Mouse (Mus musculus) heart, embryonic 16.5 days (tissue): ENCODE data around the gene Pde3a. TPM values are rescaled to one million over a fixed set of nuclear protein-coding genes. Genes with fewer than 3 reads are reported as not detected.
A peak's percentile ranks its signal among the peaks of the same experiment; 100 is the strongest.

Experiments
- ATAC-seq: fragments of 200-750 bp; cut with Nextera tagmentation; replicated peaks from 2 replicates; pipeline ENCODE4 v1.8.0; 2017; ENCODE audit warnings: moderate number of reproducible peaks; ENCODE audit not compliant: insufficient read depth, low FRiP score; ENCODE audit errors: extremely low read depth
- H3K27ac ChIP-seq: fragments of 300-500 bp; sonication (generic); 2 replicates; pipeline ENCODE4 v1.5.1; 2014; ENCODE audit warnings: mild to moderate bottlenecking, low read length, control low read depth, moderate library complexity
- H3K27me3 ChIP-seq: fragments of 300-500 bp; sonication (generic); 2 replicates; pipeline ENCODE4 v1.6.1; 2014; ENCODE audit warnings: low read length, mixed read lengths; ENCODE audit not compliant: control insufficient read depth, insufficient read depth
- H3K36me3 ChIP-seq: fragments of 300-500 bp; sonication (generic); 2 replicates; pipeline ENCODE4 v1.6.1; 2014; ENCODE audit not compliant: control insufficient read depth, insufficient read depth
- H3K4me1 ChIP-seq: fragments of 300-500 bp; sonication (generic); 2 replicates; pipeline ENCODE4 v1.6.1; 2014; ENCODE audit warnings: low read length, mixed read lengths; ENCODE audit not compliant: control insufficient read depth, insufficient read depth
- H3K4me2 ChIP-seq: fragments of 300-500 bp; sonication (generic); 2 replicates; pipeline ENCODE4 v1.6.1; 2014; ENCODE audit warnings: low read depth, mild to moderate bottlenecking, control low read depth, low read length
- H3K4me3 ChIP-seq: fragments of 300-500 bp; sonication (generic); 2 replicates; pipeline ENCODE4 v1.5.1; 2014; ENCODE audit warnings: mild to moderate bottlenecking, control low read depth, low read length
- H3K9ac ChIP-seq: fragments of 300-500 bp; sonication (generic); 2 replicates; pipeline ENCODE4 v1.6.1; 2014; ENCODE audit warnings: low read length, control low read depth
- H3K9me3 ChIP-seq: fragments of 300-500 bp; sonication (generic); replicated peaks from 2 replicates; pipeline ENCODE4 v1.6.1; 2016; ENCODE audit warnings: low read length; ENCODE audit not compliant: control insufficient read depth
- WGBS: fragments of 180-500 bp; shearing (Covaris S2); extraction: QIAGEN DNeasy Blood & Tissue Kit; methylation state at CpG from one replicate; pipeline ENCODE4 v1.1.7; 2014; 5-methylcytosine and 5-hydroxymethylcytosine counted together
- polyA plus RNA-seq: library from polyadenylated mRNA; unstranded; fragments of >200 nt; fragmentation: Nextera tagmentation; extraction: Ambion mirVana; gene quantifications from 2 replicates; pipeline ENCODE4 v1.2.1, GENCODE M21; 2015

The Pde3a gene
- polyA plus RNA-seq, 1 experiment from 2014 or later, result 10.0 TPM

DNA sequence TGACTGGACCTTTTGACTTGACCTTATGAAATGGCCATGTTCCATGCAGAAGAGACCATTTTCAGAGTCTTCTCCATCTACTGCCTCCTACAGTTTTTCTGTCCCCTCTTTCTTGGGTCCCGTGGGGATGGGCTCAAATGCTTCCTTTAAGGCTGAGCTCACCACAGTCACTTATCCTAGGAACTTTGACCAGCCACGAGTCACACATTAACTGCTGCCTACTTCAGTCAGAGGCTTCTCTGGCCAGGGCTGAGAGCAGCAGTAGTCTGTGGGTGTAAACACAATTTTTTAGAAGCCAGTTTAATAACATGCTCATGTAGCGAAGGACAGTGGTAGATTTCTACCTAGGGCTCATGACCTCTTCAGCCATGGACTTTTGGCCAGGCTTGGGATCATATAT lies 79.0 kb downstream of the Pde3a start:
- ATAC-seq, result no peak
- Histone ChIP-seq H3K36me3 (no peaks in the 10 kb centered on the region), H3K4me2 (no peak overlapping the region), H3K9ac (no peak overlapping the region), H3K4me1 (peaks cover 11% of the 10 kb centered on the region), H3K27ac (0 out of 2 replicates have a peak overlapping the region, but pooled peaks have one; percentile 7), H3K4me3 (no peak overlapping the region), H3K9me3 (no peaks in the 10 kb centered on the region), H3K27me3 (no peaks in the 10 kb centered on the region)
- WGBS, result 75% methylated on average over 3 of the region's 3 CpGs

DNA sequence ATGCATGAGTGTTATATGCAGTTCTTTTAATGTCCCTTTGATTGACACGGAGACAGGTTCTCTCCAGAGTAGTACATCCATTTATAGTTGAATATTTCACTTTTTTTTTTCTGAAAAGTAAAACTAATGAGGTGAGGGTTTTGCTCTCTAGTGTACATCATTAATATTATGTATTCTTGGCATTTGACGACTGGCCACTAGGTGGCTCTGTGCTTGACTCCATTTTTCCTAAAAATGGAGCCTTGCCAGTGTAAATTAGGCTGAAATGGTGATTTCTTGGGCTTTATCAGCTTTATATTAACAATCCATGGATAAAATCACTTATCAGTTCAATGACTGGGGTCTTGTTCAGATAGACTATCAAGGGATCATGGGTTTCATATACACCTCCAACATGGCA lies 82.4 kb downstream of the Pde3a start:
- Histone ChIP-seq H3K4me2 (no peak overlapping the region), H3K4me1 (peaks cover 19% of the 10 kb centered on the region), H3K36me3 (no peaks in the 10 kb centered on the region), H3K9me3 (no peaks in the 10 kb centered on the region), H3K9ac (no peak overlapping the region), H3K27ac (no peak overlapping the region), H3K4me3 (no peak overlapping the region), H3K27me3 (no peaks in the 10 kb centered on the region)
- 51% methylated on average over 2 of the region's 2 CpGs for WGBS
- no peak for ATAC-seq

DNA sequence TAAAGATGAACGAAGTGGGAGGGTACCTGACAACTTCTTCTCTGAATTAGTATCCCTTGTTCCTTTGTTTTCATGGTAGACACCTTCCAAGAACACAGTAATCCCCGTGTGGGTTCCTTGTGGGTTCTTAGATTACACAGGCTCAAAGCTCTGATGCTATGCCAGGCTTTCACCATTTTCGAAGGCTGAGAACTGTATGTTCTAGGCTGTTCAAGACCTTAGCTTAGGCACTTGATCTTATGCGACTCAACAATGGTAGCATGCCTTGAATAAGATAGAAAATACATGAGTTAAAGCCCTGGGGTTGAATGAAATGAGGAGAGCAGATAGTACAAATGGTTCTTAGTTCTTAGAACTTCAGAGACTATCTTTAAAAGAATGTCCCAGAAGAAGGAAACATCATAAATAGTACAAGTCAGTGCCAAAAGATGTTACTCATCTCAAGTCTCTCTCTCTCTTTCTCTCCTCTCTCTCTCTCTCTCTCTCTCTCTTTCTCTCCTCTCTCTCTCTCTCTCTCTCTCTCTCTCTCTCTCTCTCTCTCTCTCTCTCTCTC lies 83.6 kb downstream of the Pde3a start:
- no peak overlapping the region for H3K9ac ChIP-seq
- 87% methylated on average over 4 of the region's 4 CpGs for WGBS
- peaks cover 25% of the 10 kb centered on the region for H3K4me1 ChIP-seq
- no peaks in the 10 kb centered on the region for H3K9me3 ChIP-seq
- peak overlapping the region; percentile 79 for H3K27ac ChIP-seq
- H3K4me2 ChIP-seq, result no peak overlapping the region
- no peaks in the 10 kb centered on the region for H3K27me3 ChIP-seq
- no peaks in the 10 kb centered on the region for H3K36me3 ChIP-seq
- no peak for ATAC-seq
- no peak overlapping the region for H3K4me3 ChIP-seq

DNA sequence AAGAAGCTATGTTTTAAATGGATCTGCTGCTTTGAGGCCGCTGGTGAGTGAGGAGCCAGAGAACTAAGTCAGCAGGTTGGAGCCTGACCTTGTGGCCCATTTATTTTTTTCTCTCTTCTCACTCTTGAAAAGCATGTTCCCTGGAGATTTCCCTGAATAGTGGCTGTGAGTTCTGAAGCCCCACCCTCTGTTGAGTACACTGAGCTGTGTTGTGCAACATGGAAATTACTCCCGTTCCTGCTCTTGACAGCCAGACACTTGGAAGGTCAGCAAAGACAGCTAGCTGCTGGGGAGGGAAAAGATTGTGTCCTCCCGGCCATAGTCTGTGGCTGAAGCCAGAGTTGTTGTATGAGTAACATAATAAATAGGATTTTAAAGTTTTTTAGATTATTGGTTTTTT lies 84.2 kb downstream of the Pde3a start:
- H3K9ac ChIP-seq, result no peak overlapping the region
- H3K4me1 ChIP-seq, result peaks cover 30% of the 10 kb centered on the region
- no peaks in the 10 kb centered on the region for H3K36me3 ChIP-seq
- no peak overlapping the region for H3K4me2 ChIP-seq
- no peaks in the 10 kb centered on the region for H3K27me3 ChIP-seq
- H3K9me3 ChIP-seq, result no peaks in the 10 kb centered on the region
- peak; percentile 90 for ATAC-seq
- 13% methylated on average over 3 of the region's 3 CpGs for WGBS
- peak overlapping the region; percentile 79 for H3K27ac ChIP-seq
- no peak overlapping the region for H3K4me3 ChIP-seq

DNA sequence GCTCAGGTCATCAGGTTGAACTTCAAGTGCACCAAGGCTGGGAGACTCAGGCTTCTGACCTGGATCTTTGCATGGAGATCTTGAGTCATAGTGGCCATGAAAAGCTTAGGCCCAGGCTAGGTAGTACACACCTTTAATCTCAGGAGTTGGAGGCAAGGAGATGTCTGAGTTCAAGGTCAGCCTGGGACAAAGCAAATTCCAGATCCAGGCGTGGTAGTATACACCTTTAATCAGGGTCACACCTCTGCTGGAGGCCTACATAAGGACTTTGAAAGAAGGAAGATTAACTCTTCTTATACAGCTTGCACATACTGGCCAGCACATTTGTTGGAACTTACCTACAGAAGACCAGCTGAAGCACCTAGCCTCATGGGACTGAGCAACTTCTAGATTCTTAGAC lies 86.8 kb downstream of the Pde3a start:
- Histone ChIP-seq H3K36me3 (no peaks in the 10 kb centered on the region), H3K4me1 (peaks cover 24% of the 10 kb centered on the region), H3K4me3 (no peak overlapping the region), H3K9me3 (no peaks in the 10 kb centered on the region), H3K4me2 (no peak overlapping the region), H3K9ac (no peak overlapping the region), H3K27me3 (no peaks in the 10 kb centered on the region), H3K27ac (peak overlapping the region; percentile 83)
- ATAC-seq, result no peak
- 42% methylated on average over 1 of the region's 1 CpGs for WGBS

DNA sequence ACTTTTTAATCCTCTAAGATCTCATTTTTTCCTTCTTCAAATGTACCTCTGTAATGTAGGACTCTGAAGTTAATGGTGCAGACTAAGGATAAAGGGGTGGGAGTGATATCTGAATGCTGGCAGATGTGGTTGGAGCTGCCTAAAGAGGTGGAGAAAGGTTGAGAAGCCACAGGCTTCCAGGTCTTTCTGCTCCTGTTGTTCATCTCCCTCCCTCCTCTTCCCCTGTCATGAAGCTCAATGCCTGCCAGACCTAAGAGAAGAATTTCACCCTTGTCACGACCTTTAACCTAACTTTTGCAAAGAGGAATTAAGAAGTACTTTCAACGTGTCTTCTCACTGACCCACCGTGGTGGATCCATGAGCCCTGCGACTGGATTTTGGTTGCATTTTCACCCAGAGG lies 87.4 kb downstream of the Pde3a start:
- H3K4me1 ChIP-seq, result peaks cover 24% of the 10 kb centered on the region
- peak overlapping the region; percentile 83 for H3K27ac ChIP-seq
- H3K36me3 ChIP-seq, result no peaks in the 10 kb centered on the region
- 32% methylated on average over 4 of the region's 4 CpGs for WGBS
- H3K4me2 ChIP-seq, result peak overlapping the region; percentile 5; the same call in 1 of the 2 replicates
- H3K9me3 ChIP-seq, result no peaks in the 10 kb centered on the region
- H3K27me3 ChIP-seq, result no peaks in the 10 kb centered on the region
- no peak overlapping the region for H3K9ac ChIP-seq
- H3K4me3 ChIP-seq, result no peak overlapping the region
- peak; percentile 33; the same call in 1 of the 2 replicates for ATAC-seq

DNA sequence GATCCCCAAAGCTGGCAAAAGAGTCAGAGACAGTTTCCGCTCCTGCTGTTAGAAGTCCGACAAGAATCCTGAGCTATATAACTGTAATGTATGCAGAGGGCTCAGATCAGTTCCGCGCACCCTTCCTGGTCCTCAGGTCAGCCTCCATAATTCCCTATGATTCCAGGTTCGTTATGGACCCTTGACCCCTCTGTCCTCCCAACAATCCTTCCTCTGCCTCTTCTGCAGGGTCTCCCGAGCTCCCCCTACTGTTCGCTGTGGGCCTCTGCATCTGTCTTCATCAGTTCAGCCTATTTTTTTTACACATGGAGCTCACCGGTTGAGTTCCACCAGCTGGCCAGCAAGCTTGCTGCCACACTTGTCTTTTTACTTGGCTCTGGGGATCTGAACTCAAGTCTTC lies 88.6 kb downstream of the Pde3a start:
- H3K4me1 ChIP-seq, result peaks cover 22% of the 10 kb centered on the region
- 56% methylated on average over 8 of the region's 8 CpGs for WGBS
- no peak overlapping the region for H3K4me2 ChIP-seq

DNA sequence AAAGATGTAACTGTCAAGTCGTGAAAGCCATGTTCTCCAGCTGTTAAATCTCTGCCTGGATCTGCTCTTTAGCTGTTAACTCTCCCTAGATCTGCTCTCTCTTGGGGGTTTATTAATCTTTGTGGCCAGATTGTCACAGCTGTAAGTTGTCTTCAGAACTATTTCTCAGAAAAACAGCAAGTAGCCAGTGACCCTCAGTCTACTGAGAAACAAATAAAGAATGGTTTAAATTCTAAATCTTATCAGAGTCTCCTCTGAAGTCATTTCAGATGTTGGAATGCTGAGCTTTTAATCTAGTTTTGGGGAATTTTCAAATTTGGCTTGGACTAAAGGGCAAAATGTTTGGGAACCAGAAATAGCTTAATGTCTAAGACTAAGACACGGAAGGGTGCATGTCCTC lies 92.3 kb downstream of the Pde3a start:
- no peak overlapping the region for H3K27ac ChIP-seq
- H3K27me3 ChIP-seq, result no peaks in the 10 kb centered on the region
- no peak for ATAC-seq
- no peaks in the 10 kb centered on the region for H3K9me3 ChIP-seq
- no peak overlapping the region for H3K4me3 ChIP-seq
- no peaks in the 10 kb centered on the region for H3K36me3 ChIP-seq
- 59% methylated on average over 2 of the region's 2 CpGs for WGBS
- H3K9ac ChIP-seq, result no peak overlapping the region
- H3K4me1 ChIP-seq, result peaks cover 18% of the 10 kb centered on the region
- H3K4me2 ChIP-seq, result no peak overlapping the region

More for the DNA sequence above, 88.6 kb downstream of the Pde3a start:
- Histone ChIP-seq H3K4me3 (no peak overlapping the region), H3K36me3 (no peaks in the 10 kb centered on the region), H3K9me3 (no peaks in the 10 kb centered on the region), H3K27me3 (no peaks in the 10 kb centered on the region), H3K27ac (no peak overlapping the region), H3K9ac (no peak overlapping the region)
- ATAC-seq, result no peak

DNA sequence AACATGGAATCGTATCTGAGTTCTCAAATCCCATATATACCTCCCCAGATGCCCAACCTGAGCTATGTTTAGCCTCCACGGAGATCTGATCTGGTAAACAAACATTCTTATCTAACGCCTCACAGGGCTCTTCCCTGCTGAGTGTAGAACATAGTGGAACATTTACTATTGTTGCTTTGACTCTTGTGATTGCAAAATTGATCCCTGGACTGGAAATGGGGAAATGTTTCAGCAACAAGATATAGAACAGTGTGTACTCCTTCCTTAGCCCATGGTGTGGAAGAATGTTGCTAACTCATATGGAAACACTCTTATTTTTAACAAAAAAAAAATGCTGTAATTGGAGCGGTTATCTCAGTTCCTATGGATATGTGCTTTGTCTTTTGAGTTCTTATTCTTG lies 98.8 kb downstream of the Pde3a start:
- H3K9me3 ChIP-seq, result no peaks in the 10 kb centered on the region
- H3K4me3 ChIP-seq, result no peak overlapping the region
- H3K4me1 ChIP-seq, result peaks cover 8% of the 10 kb centered on the region
- H3K9ac ChIP-seq, result no peak overlapping the region
- H3K27me3 ChIP-seq, result no peaks in the 10 kb centered on the region
- no peak for ATAC-seq
- no peak overlapping the region for H3K4me2 ChIP-seq
- H3K36me3 ChIP-seq, result no peaks in the 10 kb centered on the region
- WGBS, result 31% methylated on average over 4 of the region's 4 CpGs
- H3K27ac ChIP-seq, result no peak overlapping the region
